Mouse (Mus musculus) embryonic fibroblast, embryonic 13.5 days (primary cell): ENCODE measurements around the gene Slc16a11. TPM values are rescaled to one million over a fixed set of nuclear protein-coding genes. Genes with fewer than 3 reads are reported as not detected.

Experiments used
- H3K27ac ChIP-seq: 2 replicates; pipeline ENCODE4 v1.5.1; 2012; ENCODE audit warnings: low read length, control low read depth, inconsistent platforms; ENCODE audit not compliant: insufficient read depth
- H3K4me1 ChIP-seq: 2 replicates; pipeline ENCODE4 v1.6.1; 2011; ENCODE audit warnings: low read length; ENCODE audit not compliant: control insufficient read depth, insufficient read depth
- H3K4me3 ChIP-seq: 2 replicates; pipeline ENCODE4 v1.5.1; 2011; ENCODE audit warnings: mild to moderate bottlenecking, control low read depth, low read length; ENCODE audit not compliant: insufficient read depth
- CTCF ChIP-seq: IDR thresholded peaks from 2 replicates; pipeline ENCODE4 v1.5.1; 2011; ENCODE audit warnings: mild to moderate bottlenecking, control low read depth, low read length, moderate library complexity, borderline replicate concordance; ENCODE audit not compliant: insufficient read depth
- POLR2A ChIP-seq: IDR thresholded peaks from 2 replicates; pipeline ENCODE4 v1.6.1; 2011; ENCODE audit warnings: low read depth, mild to moderate bottlenecking, control low read depth, low read length, moderate library complexity
- polyA plus RNA-seq: library from polyadenylated mRNA; stranded (reverse); fragments of >200 nt; gene quantifications from 2 replicates; pipeline ENCODE4 v1.2.4, GENCODE M21; 2011; ENCODE audit warnings: low read depth; ENCODE audit not compliant: missing spikeins, insufficient read length

Slc16a11 gene
- polyA plus RNA-seq, 1 experiment: 2.2 TPM

- Histone ChIP-seq H3K4me3 (no peak overlapping the region), H3K27ac (no peak overlapping the region), H3K4me1 (peaks cover 2% of the 10 kb centered on the region; the same call in 1 of the 2 replicates)
- TF ChIP-seq CTCF: no peak
- TF ChIP-seq POLR2A: no peak
These were observed 30.0 kb downstream of the Slc16a11 start for GRCm38 (mm10) chr11:70242591-70242990.

GRCm38 (mm10) chr11:70247136-70247845 lies 34.7 kb downstream of the Slc16a11 start:
- TF ChIP-seq POLR2A (no peak), CTCF (no peak)
- Histone ChIP-seq H3K4me1 (no peaks in the 10 kb centered on the region), H3K4me3 (no peak overlapping the region), H3K27ac (no peak overlapping the region)

GRCm38 (mm10) chr11:70250150-70250549 lies 37.6 kb downstream of the Slc16a11 start:
- no peaks in the 10 kb centered on the region for H3K4me1 ChIP-seq
- no peak overlapping the region for H3K4me3 ChIP-seq
- no peak for TF ChIP-seq CTCF
- TF ChIP-seq POLR2A: no peak
- no peak overlapping the region for H3K27ac ChIP-seq

GRCm38 (mm10) chr11:70251853-70252252 lies 39.3 kb downstream of the Slc16a11 start:
- Histone ChIP-seq H3K27ac (no peak overlapping the region), H3K4me3 (no peak overlapping the region), H3K4me1 (no peaks in the 10 kb centered on the region)
- TF ChIP-seq CTCF: no peak
- TF ChIP-seq POLR2A: no peak

- no peak overlapping the region for H3K27ac ChIP-seq
- TF ChIP-seq CTCF (no peak), POLR2A (no peak)
- peaks cover 2% of the 10 kb centered on the region; the same call in 1 of the 2 replicates for H3K4me1 ChIP-seq
- H3K4me3 ChIP-seq: no peak overlapping the region
These were observed 41.8 kb downstream of the Slc16a11 start for GRCm38 (mm10) chr11:70254337-70254736.

GRCm38 (mm10) chr11:70254931-70255531 lies 42.5 kb downstream of the Slc16a11 start, which contains the start of gene Alox12:
Gene Alox12, minus strand, starts transcription at chr11:70255353.
- Histone ChIP-seq H3K4me3 (peak within 1 kb of the TSS; percentile 32), H3K27ac (no peak within 1 kb of the TSS), H3K4me1 (peaks cover 3% of the 10 kb centered on the region; the same call in 1 of the 2 replicates)
- TF ChIP-seq CTCF (peak; percentile 43; the same call in 1 of the 2 replicates), POLR2A (no peak)

GRCm38 (mm10) chr11:70259035-70259434 lies 46.5 kb downstream of the Slc16a11 start:
- H3K4me1 ChIP-seq: peaks cover 3% of the 10 kb centered on the region; the same call in 1 of the 2 replicates
- TF ChIP-seq CTCF (no peak), POLR2A (no peak)
- no peak overlapping the region for H3K4me3 ChIP-seq
- no peak overlapping the region for H3K27ac ChIP-seq

GRCm38 (mm10) chr11:70265252-70265651 lies 52.7 kb downstream of the Slc16a11 start:
- Histone ChIP-seq H3K27ac (no peak overlapping the region), H3K4me1 (no peaks in the 10 kb centered on the region), H3K4me3 (no peak overlapping the region)
- TF ChIP-seq CTCF (no peak), POLR2A (no peak)

GRCm38 (mm10) chr11:70265819-70266218 lies 53.3 kb downstream of the Slc16a11 start:
- Histone ChIP-seq H3K4me1 (no peaks in the 10 kb centered on the region), H3K4me3 (no peak overlapping the region), H3K27ac (no peak overlapping the region)
- no peak for TF ChIP-seq POLR2A
- TF ChIP-seq CTCF: no peak

Other genes with a start within 250 kb of the Slc16a11 start
- not detected in 2 replicates for gene Cldn7, start 248.0 kb upstream of the Slc16a11 start, polyA plus RNA-seq
- gene Ctdnep1, start 231.6 kb upstream of the Slc16a11 start, polyA plus RNA-seq: 140 and 171 TPM in 2 replicates
- gene Elp5, start 230.2 kb upstream of the Slc16a11 start, polyA plus RNA-seq: 68.8 and 86.1 TPM in 2 replicates
- 639 and 646 TPM in 2 replicates for gene Gabarap, start 221.6 kb upstream of the Slc16a11 start, polyA plus RNA-seq
- 78.6 and 89.1 TPM in 2 replicates for gene Phf23, start 217.0 kb upstream of the Slc16a11 start, polyA plus RNA-seq
- gene Dvl2, start 212.2 kb upstream of the Slc16a11 start, polyA plus RNA-seq: 27.7 and 32.1 TPM in 2 replicates
- gene Acadvl, start 197.3 kb upstream of the Slc16a11 start, polyA plus RNA-seq: 47.4 and 57.9 TPM in 2 replicates
- 69.8 and 77.7 TPM in 2 replicates for gene Dlg4, start 195.8 kb upstream of the Slc16a11 start, polyA plus RNA-seq
- 0.52 and 0.60 TPM in 2 replicates for gene Asgr1, start 158.7 kb upstream of the Slc16a11 start, polyA plus RNA-seq
- gene Asgr2, start 120.1 kb upstream of the Slc16a11 start, polyA plus RNA-seq: not detected in 2 replicates
- gene Mgl2, start 82.4 kb upstream of the Slc16a11 start, polyA plus RNA-seq: not detected in 2 replicates
- not detected in 2 replicates for gene Clec10a, start 56.6 kb upstream of the Slc16a11 start, polyA plus RNA-seq
- gene Slc16a13, start 8.3 kb downstream of the Slc16a11 start, polyA plus RNA-seq: 2.7 and 9.3 TPM in 2 replicates
- gene Bcl6b, start 17.0 kb downstream of the Slc16a11 start, polyA plus RNA-seq: 0.70 and 2.5 TPM in 2 replicates
- 43.2 and 55.3 TPM in 2 replicates for gene 0610010K14Rik, start 25.2 kb downstream of the Slc16a11 start, polyA plus RNA-seq
- 2.3 and 4.5 TPM in 2 replicates for gene Gm21988, start 27.1 kb downstream of the Slc16a11 start, polyA plus RNA-seq
- 159 and 231 TPM in 2 replicates for gene Rnasek, start 27.1 kb downstream of the Slc16a11 start, polyA plus RNA-seq
- gene Alox12, start 42.6 kb downstream of the Slc16a11 start, polyA plus RNA-seq: 0.32 and 0.35 TPM in 2 replicates
- not detected in 2 replicates for gene Alox12e, start 109.9 kb downstream of the Slc16a11 start, polyA plus RNA-seq
- gene Alox15, start 139.3 kb downstream of the Slc16a11 start, polyA plus RNA-seq: not detected in 2 replicates
- 24.3 and 27.5 TPM in 2 replicates for gene Pelp1, start 197.3 kb downstream of the Slc16a11 start, polyA plus RNA-seq
- gene Arrb2, start 219.9 kb downstream of the Slc16a11 start, polyA plus RNA-seq: 9.1 and 10.1 TPM in 2 replicates
- 14.0 and 14.1 TPM in 2 replicates for gene Med11, start 239.2 kb downstream of the Slc16a11 start, polyA plus RNA-seq
- gene Zmynd15, start 246.7 kb downstream of the Slc16a11 start, polyA plus RNA-seq: 0.19 and 0.20 TPM in 2 replicates
- gene Cxcl16, start 247.2 kb downstream of the Slc16a11 start, polyA plus RNA-seq: 4.1 and 6.0 TPM in 2 replicates